Comparison of ENCODE assay signal across 8 mouse cellular contexts in the genomic region with DNA sequence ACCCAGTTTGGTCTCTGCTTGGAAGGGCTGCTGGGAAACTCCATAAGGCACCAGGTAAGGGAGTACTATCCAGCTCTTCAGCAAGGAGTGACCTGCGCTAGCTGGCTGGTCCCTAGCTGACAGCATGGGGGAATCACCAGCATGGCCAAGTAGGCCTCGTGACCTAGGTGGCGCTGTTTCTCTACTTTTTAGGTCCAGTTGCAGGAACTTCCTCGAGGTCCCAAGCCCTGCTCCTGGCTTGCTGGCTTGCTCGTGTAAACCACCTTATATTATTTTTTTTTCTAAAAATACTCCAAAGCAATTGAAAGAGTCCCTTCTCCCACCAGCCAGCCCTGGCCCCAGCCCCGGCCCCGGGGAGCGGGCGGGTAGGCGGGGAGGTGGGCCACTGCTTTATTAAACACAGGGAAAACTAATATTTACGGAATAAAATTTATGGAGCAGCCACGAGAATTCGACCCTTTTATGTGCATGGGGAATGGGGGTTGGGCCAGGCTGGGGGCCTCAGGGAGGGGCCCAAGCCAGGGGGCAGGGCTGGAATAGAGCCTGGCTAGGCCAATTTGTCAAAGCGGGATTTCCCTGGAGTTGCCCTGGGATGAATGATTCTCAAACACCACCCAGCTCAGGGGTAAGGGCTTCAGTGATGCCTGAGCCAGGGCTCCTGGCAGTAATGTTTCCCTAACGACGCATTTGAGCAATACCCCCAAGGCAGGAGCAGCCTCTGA. TPM values are rescaled to one million over a fixed set of nuclear protein-coding genes. Genes with fewer than 3 reads are reported as not detected.
DNase-seq lines count a peak whose midpoint lies in the region; ATAC-seq and TF ChIP-seq lines count a peak whose summit lies in the region.

No protein-coding gene starts in this region.

- peak overlapping the region; percentile 62 for H3K4me2 ChIP-seq in intestine, embryonic 14.5 days (ENCODE audit: low read length)
- peak overlapping the region; percentile 34 for H3K4me2 ChIP-seq in midbrain, embryonic 11.5 days

- ATAC-seq in intestine, embryonic 14.5 days (replicated peaks; ENCODE audit: low FRiP score, low TSS enrichment, low read depth) = peak; percentile 65
- ATAC-seq in midbrain, embryonic 11.5 days (ENCODE audit: low FRiP score) = no peak

- 35% methylated on average over 16 of the region's 16 CpGs for WGBS in spleen, adult 2 months
- 4% methylated on average over 16 of the region's 16 CpGs for WGBS in intestine, embryonic 14.5 days
- WGBS in midbrain, embryonic 11.5 days = 19% methylated on average over 16 of the region's 16 CpGs

- TF ChIP-seq CTCF in spleen, adult 2 months (IDR thresholded peaks at IDR 0.05; ENCODE audit: extremely low read depth, insufficient read depth, insufficient read length, insufficient replicate concordance) = peak; percentile 53; the same call in 1 of the 2 replicates

- no peaks in the 10 kb centered on the region for H3K9me3 ChIP-seq in intestine, embryonic 14.5 days (ENCODE audit: control insufficient read depth, low read length)
- H3K9me3 ChIP-seq in midbrain, embryonic 11.5 days (ENCODE audit: control insufficient read depth, low read length) = no peaks in the 10 kb centered on the region

- DNase-seq in spleen, adult 2 months (ENCODE audit: low read depth in 1 of 2, low spot score in 2 of 2) = peak; percentile 17 to 37
- DNase-seq in spleen, adult 12 weeks (ENCODE audit: low spot score) = no peak
- peak; percentile 98 for DNase-seq in embryo, embryonic 10 days (ENCODE audit: low spot score)
- DNase-seq in gastrocnemius, postnatal 25 days = peak; percentile 45
- DNase-seq in intestine, embryonic 14.5 days (ENCODE audit: low spot score) = peak; percentile 89
- peak; percentile 73 to 75 for DNase-seq in left cerebral cortex, postnatal 14 days (ENCODE audit: low spot score in 2 of 2)
- DNase-seq in midbrain, embryonic 11.5 days (ENCODE audit: low spot score, missing footprints) = peak; percentile 97
- DNase-seq in spleen, postnatal 36 days (ENCODE audit: low spot score in 2 of 2) = peak; percentile 22 to 25

- no peak overlapping the region for H3K4me3 ChIP-seq in spleen, adult 2 months (ENCODE audit: extremely low read depth, insufficient read depth, insufficient read length)
- peak overlapping the region; percentile 15; the same call in 1 of the 2 replicates for H3K4me3 ChIP-seq in intestine, embryonic 14.5 days (ENCODE audit: low read depth, low read length)
- no peak overlapping the region for H3K4me3 ChIP-seq in midbrain, embryonic 11.5 days (ENCODE audit: low read depth, low read length)

- intact Hi-C loops in left cerebral cortex, postnatal 14 days (cut with DNase I) = loop anchor here (2.0 kb wide), 1 partner anchor 52 kb away; no protein-coding TSS in a partner anchor

- H3K27ac ChIP-seq in spleen, adult 2 months (ENCODE audit: insufficient read depth, low read length) = no peak overlapping the region
- H3K27ac ChIP-seq in intestine, embryonic 14.5 days (ENCODE audit: low read depth) = peak overlapping the region; percentile 66
- no peak overlapping the region for H3K27ac ChIP-seq in midbrain, embryonic 11.5 days (ENCODE audit: low read depth, low read length)

- H3K9ac ChIP-seq in intestine, embryonic 14.5 days (ENCODE audit: low read length) = peak overlapping the region; percentile 31
- peak overlapping the region; percentile 21 for H3K9ac ChIP-seq in midbrain, embryonic 11.5 days (ENCODE audit: low read length)

- H3K27me3 ChIP-seq in spleen, adult 2 months (ENCODE audit: control insufficient read depth, insufficient read depth, low read length) = no peaks in the 10 kb centered on the region
- no peaks in the 10 kb centered on the region for H3K27me3 ChIP-seq in intestine, embryonic 14.5 days (replicated peaks; ENCODE audit: control insufficient read depth, insufficient read depth, low read length)
- H3K27me3 ChIP-seq in midbrain, embryonic 11.5 days (ENCODE audit: control insufficient read depth, insufficient read depth, low read length) = no peaks in the 10 kb centered on the region

- TF ChIP-seq POLR2A in spleen, adult 2 months (IDR thresholded peaks at IDR 0.05; ENCODE audit: low read depth, low read length) = no peak

- H3K36me3 ChIP-seq in spleen, adult 2 months (ENCODE audit: control insufficient read depth, insufficient read depth, low read length) = no peaks in the 10 kb centered on the region
- H3K36me3 ChIP-seq in intestine, embryonic 14.5 days (ENCODE audit: control insufficient read depth, insufficient read depth, low read length) = no peaks in the 10 kb centered on the region
- no peaks in the 10 kb centered on the region for H3K36me3 ChIP-seq in midbrain, embryonic 11.5 days (ENCODE audit: control insufficient read depth, insufficient read depth, low read length)

- H3K4me1 ChIP-seq in spleen, adult 2 months (ENCODE audit: control insufficient read depth, insufficient read depth, insufficient read length) = no peaks in the 10 kb centered on the region
- H3K4me1 ChIP-seq in intestine, embryonic 14.5 days (replicated peaks; ENCODE audit: control insufficient read depth, insufficient read depth, low read length) = peaks cover 18% of the 10 kb centered on the region
- H3K4me1 ChIP-seq in midbrain, embryonic 11.5 days (ENCODE audit: control insufficient read depth, insufficient read depth, low read length) = peaks cover 4% of the 10 kb centered on the region; the same call in 1 of the 2 replicates

RNA-seq across cellular contexts. Expression of a gene that starts 13.2 kb away (rescaled TPM):
- 0.18 and 0.26 TPM in 2 replicates for polyA plus RNA-seq in spleen, adult 2 months (2012; rRNA removed)
- total RNA-seq in gastrocnemius, postnatal 25 days (2021) = under 1 TPM in 1 of 2 experiments, not detected in 1; 0.15 TPM
- 28.8 and 33.7 TPM in 2 replicates for polyA plus RNA-seq in intestine, embryonic 14.5 days (2014; fragmentation: Nextera tagmentation; extraction: Ambion mirVana)
- under 1 TPM; 0.30 to 0.33 TPM for total RNA-seq in left cerebral cortex, postnatal 14 days (2021)
- 0.22 TPM in 1 of 2 replicates, not detected in the other for polyA plus RNA-seq in midbrain, embryonic 11.5 days (2014; fragmentation: Nextera tagmentation; extraction: Ambion mirVana)

RNA-seq across cellular contexts. Expression of a gene that starts 29.3 kb away (rescaled TPM):
- not detected in 2 replicates for polyA plus RNA-seq in spleen, adult 2 months (2012; rRNA removed)
- total RNA-seq in gastrocnemius, postnatal 25 days (2021) = not detected
- polyA plus RNA-seq in intestine, embryonic 14.5 days (2014; fragmentation: Nextera tagmentation; extraction: Ambion mirVana) = 0.15 and 0.27 TPM in 2 replicates
- 1 to 10 TPM; 1.9 TPM for total RNA-seq in left cerebral cortex, postnatal 14 days (2021)
- polyA plus RNA-seq in midbrain, embryonic 11.5 days (2014; fragmentation: Nextera tagmentation; extraction: Ambion mirVana) = 0.03 and 0.04 TPM in 2 replicates

Comparison
In these comparisons a context has a peak if more than half of its experiments do, and no peak if none do; other contexts are left out.
1. RNA of a gene that starts 13.2 kb away (polyA plus RNA-seq): 28.8 to 33.7 TPM in intestine, embryonic 14.5 days; 0.22 TPM in midbrain, embryonic 11.5 days and 0.18 to 0.26 TPM in spleen, adult 2 months; every median in the first group is over 10 times any median in the second.